Mouse (Mus musculus) lung, adult 2 months (tissue): ENCODE data around the gene Krr1.

Experiments used
- CTCF ChIP-seq: fragments of 200-500 bp; IDR thresholded peaks from 2 replicates; pipeline ENCODE4 v1.5.1; 2011; ENCODE audit warnings: mild to moderate bottlenecking, low read length, control low read depth; ENCODE audit not compliant: insufficient read depth
- POLR2A ChIP-seq: fragments of 200-500 bp; IDR thresholded peaks from 2 replicates; pipeline ENCODE4 v1.6.1; 2011; ENCODE audit warnings: low read depth, mild to moderate bottlenecking, control low read depth, low read length, borderline replicate concordance; ENCODE audit errors: extremely low read depth

DNA sequence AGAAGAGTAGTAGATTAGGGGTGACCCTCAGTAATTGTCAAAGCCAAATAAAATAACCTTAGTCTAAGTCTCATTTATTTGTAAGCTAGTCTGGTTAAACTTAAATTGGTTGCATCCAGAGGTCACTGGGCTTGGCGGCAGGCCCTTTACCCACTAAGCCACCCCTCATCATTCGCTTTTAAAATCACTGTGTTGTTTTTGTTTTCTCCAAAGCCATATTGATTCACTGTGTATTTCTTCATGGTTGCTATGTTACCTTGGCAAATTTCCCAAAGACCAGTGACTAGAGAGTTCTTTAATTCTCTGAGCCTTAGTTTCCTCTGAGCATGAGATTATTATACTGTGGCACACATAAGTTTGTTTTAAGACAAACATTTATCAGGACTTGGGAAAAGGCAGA, 37.3 kb upstream of the Krr1 start:
- TF ChIP-seq POLR2A (no peak), CTCF (no peak)
